Mouse (Mus musculus): ENCODE results near the gene Slc47a1.

GRCm38 (mm10) chr11:61310321-61310720 lies 67.8 kb downstream of the Slc47a1 start:
- TF ChIP-seq CTCF (IDR thresholded peaks at IDR 0.05; ENCODE audit: low read depth) (no peak), EP300 (IDR thresholded peaks at IDR 0.05; ENCODE audit: low read depth) (no peak)

Measured in heart, postnatal 0 days (tissue).